Mouse (Mus musculus) adipocyte (in vitro differentiated cells): Measurements from ENCODE around the gene Pdlim4.
A peak's percentile ranks its signal among the peaks of the same experiment; 100 is the strongest.
"Not testable (repeated sequence)": the region's sequence is repeated elsewhere in the genome, so short reads cannot be mapped to it uniquely, and the experiment has no call there.

Experiments used
- DNase-seq: peaks from one replicate; pipeline ENCODE4 v3.0.0-alpha.2; 2016; ENCODE audit warnings: low spot score

Gene Pdlim4

GRCm38 (mm10) chr11:54017596-54017995 is 51.2 kb downstream of the Pdlim4 start:
- DNase-seq = no peak

GRCm38 (mm10) chr11:54016051-54016450 is 52.8 kb downstream of the Pdlim4 start:
- DNase-seq = no peak

DNA sequence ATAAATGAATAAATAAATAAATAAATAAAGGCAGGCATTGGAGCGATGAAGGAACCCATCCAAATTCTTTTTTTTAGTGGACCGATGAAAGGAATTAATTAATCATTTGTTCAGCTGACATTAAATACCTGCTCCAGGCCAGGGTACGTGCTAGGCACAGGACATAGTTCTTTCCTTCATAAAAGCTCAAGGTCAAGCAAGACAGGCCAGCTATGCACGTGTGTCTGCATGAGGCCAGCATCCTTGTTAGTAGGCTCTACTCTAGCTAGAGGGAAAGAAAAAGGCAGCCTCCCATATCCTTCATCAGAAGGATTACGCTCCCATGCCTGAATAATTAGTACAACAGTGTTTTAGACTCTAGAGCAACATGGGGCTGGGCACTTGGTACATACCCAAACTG is 55.9 kb downstream of the Pdlim4 start:
- DNase-seq = no peak

GRCm38 (mm10) chr11:54011255-54011654 is 57.6 kb downstream of the Pdlim4 start:
- no peak for DNase-seq

- peak; percentile 87 for DNase-seq
These were observed 60.3 kb downstream of the Pdlim4 start for GRCm38 (mm10) chr11:54008416-54008920.

DNA sequence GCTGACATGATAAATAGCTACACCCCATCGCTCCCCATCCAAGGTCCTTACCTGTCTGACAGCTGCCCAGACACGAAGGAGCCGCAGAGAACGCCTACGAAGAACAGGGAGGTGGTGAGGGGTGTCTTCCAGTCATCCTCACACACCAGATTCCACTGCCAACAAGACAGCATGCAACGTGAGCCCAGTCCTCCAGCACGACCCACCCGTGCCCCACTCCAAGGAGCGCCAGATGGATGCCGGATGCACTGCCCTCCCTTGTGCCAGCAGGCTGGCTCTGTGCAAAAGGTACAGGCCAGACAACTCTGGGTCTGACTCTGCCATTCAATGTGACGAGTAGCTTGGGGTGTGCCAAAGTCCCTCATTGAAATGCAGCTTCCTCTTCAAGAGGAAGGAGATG is 61.1 kb downstream of the Pdlim4 start:
- DNase-seq = peak; percentile 79

DNA sequence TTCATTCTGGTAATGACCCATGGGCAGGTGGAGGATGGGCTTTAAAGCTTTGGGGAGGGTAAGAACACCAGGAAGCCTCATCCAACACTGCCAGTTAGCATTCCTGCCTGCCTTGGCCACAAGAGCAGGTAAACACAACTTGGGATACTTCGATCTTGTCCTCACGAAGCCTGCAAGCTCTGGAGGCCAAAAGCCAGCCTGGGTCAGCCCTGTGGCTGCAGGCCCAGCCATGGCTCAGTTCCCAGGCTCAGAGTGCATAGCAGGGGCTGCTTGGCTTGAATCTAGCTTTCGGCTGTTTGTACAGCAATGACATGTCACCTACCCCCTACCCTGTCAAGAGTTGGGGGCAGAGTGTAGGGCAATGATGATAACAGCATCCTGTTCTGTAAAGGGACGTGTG is 61.9 kb downstream of the Pdlim4 start:
- DNase-seq = peak; percentile 87

DNA sequence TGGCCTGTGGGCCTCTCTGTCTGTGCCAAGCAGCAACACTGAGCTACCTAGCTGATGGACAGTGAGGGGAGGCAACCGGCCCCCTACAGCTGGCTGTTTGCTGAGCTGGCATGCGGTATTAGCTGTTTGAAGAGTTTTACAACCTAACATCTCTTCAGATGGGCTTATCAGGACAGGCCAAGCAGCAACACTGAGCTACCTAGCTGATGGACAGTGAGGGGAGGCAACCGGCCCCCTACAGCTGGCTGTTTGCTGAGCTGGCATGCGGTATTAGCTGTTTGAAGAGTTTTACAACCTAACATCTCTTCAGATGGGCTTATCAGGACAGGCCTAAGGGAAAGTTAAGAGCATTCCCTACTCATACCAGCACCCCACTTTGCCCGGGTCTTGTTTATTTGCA is 62.5 kb downstream of the Pdlim4 start:
- not testable (repeated sequence) for DNase-seq
